Mouse (Mus musculus) C2C12 (cell line): Measurements from ENCODE around the gene Plg.

Source experiments
- CTCF ChIP-seq: IDR thresholded peaks from one replicate; pipeline ENCODE4 v1.5.1; 2011; ENCODE audit not compliant: control insufficient read depth, insufficient read depth, insufficient read length
- MAX ChIP-seq: IDR thresholded peaks from one replicate; pipeline ENCODE4 v1.6.1; 2011; ENCODE audit warnings: mild to moderate bottlenecking, control low read depth
- MYOD1 ChIP-seq: IDR thresholded peaks from one replicate; pipeline ENCODE4 v1.6.1; 2011; ENCODE audit warnings: low read depth; ENCODE audit not compliant: control insufficient read depth, insufficient read length
- MYOG ChIP-seq: IDR thresholded peaks from one replicate; pipeline ENCODE4 v1.6.1; 2011; ENCODE audit not compliant: control insufficient read depth, insufficient read length; ENCODE audit errors: extremely low read depth
- USF1 ChIP-seq: IDR thresholded peaks from one replicate; pipeline ENCODE4 v1.6.1; 2011; ENCODE audit warnings: low read depth, mild to moderate bottlenecking, control low read depth, moderate library complexity

GRCm38 (mm10) chr17:12335115-12335514 lies 43.3 kb upstream of the Plg start:
- TF ChIP-seq CTCF (no peak), MYOG (no peak), MAX (no peak), USF1 (no peak), MYOD1 (no peak)
